Mouse (Mus musculus) embryo, embryonic 10.5 days (tissue): ENCODE results near the gene Sgk1.
A peak's percentile ranks its signal among the peaks of the same experiment; 100 is the strongest.

Experiments used
- DNase-seq: peaks from one replicate; pipeline ENCODE4 v3.0.0-alpha.2; 2015; ENCODE audit warnings: low spot score

Sgk1 gene

DNA sequence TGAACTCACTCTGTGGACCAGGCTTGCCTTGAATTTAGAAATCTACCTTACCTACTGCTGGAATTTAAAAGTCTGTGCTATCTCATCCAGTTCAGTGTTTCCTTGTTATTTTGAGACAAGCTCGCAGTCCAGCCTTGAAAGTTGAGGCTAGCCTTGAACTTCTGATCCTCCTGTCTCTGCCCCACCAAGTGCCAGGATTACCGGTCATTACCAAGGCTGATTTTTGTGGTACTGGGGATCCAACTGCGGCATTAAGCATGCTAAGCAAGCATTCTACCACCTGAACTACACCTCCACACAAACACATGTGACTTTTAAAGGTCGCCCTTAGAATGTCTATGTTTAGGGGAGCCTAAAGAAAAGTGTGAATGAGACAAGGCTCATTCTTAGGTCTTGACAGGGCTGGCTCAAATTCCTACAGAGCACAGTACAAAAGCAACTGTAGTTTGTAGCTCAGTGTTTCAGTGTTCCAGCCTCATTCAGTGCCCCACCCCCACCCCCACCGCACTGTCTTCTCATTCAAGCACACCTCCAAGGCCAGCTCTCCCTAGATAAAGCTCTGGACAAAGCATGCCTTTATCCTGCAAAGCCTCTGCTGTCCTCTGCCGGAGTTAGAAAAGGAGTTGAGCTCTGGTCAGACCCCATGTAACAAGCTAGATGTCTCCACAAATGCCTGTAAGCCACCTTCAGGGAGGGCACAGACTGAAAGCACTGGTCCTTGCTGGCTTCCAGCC is 36.2 kb downstream of the Sgk1 start:
- no peak for DNase-seq

GRCm38 (mm10) chr10:21918750-21919145 is 36.8 kb downstream of the Sgk1 start:
- DNase-seq: no peak

DNA sequence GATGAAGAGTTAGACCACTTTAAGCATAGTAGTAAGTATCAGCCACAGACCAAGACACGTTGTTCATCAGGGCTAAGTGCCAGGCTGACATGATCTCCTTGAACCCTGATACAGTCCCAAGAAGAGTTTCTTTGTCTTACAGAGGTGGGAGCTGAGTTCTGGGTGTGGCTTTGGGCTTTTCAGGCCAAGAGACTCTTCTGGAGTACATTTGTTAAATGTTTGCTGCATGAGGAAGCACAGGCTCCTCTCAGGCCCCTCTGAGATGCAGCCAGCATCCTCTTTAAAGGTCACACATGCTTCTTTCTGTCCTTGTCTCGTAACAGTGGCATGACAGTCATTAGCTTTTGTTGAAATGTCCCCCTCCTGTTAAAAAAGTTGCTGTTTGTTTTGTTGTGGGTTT is 38.6 kb downstream of the Sgk1 start:
- no peak for DNase-seq

DNA sequence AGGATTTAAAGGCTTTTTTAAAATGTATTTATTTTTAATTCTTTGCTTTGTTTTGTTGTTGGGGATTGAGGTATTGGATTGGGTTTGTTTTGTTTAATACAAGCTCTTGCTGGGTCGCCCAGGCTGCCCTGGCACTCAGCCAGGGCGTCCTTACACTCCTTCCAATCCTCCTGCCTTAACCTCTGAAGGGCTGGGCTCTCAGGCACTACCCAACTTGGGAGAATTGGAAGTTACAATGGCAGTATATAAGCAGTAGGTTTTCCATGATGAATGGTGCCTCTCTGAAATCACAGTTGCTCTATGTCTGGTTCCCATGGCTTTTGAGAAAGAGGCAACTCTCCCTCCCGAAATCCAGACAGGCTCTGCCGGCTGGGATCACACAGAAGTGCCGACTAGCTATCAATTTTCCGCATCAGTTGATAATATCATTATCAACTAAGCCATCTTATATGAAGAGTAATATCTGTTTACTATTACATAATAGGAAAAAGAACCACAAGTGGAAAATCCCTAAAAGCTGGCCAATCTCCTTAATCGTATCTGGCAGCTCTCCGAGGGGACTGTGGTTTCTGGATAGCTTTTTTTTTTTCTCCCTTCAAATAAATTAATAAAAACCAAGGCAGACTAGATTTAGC is 40.8 kb downstream of the Sgk1 start:
- DNase-seq: no peak

DNA sequence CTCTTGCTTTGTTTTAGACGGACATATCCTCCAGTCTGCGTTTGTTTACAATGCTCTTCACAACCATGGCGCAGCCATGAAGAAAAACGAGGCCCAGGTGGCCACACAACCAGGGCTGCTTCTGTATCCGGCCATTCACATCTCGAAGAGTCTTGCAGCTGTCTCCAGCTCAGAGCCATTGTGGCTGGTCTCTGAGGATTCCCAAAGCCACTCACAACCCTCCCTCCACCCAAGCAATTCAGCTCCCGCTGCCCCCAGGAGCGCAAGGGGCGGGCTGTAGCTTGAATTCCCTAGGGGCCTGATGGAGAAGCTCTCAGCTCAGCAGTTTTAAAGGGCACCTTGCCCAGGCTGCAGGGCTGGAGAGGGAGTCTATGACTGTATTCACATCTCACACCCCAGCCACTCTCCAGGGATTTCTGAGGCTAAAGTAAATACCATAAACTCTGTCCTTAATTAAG is 41.5 kb downstream of the Sgk1 start:
- DNase-seq: peak; percentile 51

DNA sequence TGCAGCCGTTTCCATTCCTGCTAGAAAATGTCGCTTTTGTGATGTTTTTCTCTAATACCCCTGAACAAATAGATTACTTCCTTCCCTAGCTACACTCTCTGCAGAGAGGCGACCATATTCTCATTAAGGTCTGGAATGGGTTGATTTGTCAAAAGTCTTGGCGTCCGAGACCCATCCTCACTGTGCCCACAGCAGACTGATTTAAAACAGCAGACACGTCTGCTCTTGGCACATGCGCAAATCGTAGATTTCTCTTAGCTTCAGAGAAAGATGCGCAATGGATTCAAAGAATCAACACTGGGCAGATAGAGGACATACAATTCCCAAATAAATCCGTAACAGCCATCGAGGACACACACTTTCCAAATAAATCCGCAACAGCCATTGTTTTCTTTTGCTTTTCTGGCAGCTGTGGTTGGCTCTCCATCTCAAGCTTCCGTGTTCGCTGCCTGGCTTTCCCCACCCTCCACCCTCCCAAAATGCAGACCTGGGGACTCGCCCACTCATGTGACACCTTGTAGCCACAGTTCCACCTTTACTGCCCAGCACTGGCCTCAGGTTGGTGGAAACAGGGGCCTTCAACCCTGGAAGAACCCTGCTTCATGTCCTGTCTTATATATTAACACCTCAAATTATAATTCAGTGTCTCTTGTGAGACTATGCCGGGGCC is 42.2 kb downstream of the Sgk1 start:
- DNase-seq: no peak

GRCm38 (mm10) chr10:21926941-21927340 is 45.0 kb downstream of the Sgk1 start:
- no peak for DNase-seq

DNA sequence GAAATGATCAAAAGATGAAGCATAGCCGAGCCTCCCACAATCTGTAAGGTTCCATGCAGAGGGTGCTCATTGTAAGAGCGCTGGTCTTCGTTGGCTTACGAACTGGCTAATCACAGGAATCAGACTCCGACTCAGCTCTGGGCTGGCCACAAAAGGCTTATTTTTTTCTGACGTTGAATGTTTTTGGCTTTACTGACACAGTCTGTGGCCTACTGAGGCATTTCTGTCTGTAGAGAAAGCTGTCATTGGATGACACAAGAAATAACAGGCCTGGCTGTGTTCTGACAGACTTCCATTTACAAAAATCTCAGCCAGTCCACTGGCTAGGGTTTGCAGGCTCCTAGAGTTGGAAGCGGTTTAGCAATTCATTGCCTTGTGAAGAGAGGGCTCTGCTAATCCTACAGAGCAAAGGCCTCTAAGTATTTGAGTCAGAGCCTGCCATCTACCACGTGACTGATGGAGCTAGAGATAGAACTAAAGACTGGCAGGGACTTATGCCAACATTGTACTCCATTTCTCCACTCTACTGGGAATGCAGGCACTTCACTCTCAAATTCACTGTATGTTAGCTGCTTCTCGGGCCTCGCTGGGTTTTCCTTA is 48.9 kb downstream of the Sgk1 start:
- DNase-seq: no peak

DNA sequence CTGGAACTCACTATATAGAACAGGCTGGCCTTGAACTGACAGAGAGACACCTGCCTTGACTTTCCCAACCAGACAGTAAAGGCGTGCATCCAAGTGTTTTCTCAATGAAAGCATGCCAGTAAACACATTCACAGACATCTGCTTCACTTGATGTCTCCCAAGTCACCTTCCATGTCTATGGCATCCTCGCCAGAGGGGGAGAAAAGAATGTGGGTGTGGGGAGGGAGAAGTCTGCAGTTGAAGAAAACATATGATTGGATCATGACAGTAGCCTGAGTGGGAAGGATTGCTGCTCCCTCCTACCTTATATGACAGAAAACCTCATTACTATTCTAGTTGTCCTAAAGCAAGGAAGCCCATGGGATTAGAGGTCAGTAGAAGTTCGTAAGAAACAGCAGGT is 50.8 kb downstream of the Sgk1 start:
- DNase-seq: no peak

- no peak for DNase-seq
These were observed 52.8 kb downstream of the Sgk1 start for GRCm38 (mm10) chr10:21934826-21935225.

GRCm38 (mm10) chr10:21936513-21937221 is 54.7 kb downstream of the Sgk1 start:
- peak; percentile 22 for DNase-seq

DNA sequence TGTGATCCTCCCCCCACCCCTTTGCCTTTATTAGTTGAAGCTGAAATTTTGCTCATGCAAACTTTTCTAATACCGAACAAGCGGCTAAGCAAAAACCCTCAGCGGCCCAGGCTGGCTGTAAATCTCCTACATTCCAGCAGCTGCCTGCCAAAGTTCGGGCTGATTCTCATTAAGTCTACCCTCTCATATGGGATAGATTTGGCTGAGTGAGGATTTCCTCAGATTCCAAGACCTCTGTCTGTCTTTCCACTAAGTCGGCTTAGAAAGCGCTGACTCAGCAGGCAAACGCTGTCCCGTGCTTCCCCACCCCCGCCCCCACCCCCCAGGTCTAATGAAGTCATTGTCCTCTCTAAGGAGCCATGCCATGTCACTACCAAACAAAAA is 55.2 kb downstream of the Sgk1 start:
- DNase-seq: peak; percentile 79

DNA sequence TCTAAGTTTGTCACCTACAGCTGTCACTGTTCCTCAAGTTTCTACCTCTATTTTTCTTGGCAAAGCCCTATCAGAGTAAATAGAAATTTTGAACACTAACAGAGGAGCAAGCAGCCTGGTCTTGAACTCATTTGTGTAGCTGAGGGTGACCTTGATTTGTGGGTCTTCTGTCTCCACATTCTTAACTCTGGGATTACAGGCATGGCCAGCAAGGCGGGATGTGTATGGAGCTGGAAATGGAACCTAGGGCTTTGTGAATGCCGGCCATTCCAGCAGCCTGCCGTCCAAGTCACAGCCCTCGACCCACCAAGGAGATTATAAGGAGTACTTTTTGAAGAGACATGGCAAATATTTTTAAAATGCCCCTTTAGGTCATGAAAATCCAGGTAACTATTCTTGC is 56.2 kb downstream of the Sgk1 start:
- DNase-seq: no peak

DNA sequence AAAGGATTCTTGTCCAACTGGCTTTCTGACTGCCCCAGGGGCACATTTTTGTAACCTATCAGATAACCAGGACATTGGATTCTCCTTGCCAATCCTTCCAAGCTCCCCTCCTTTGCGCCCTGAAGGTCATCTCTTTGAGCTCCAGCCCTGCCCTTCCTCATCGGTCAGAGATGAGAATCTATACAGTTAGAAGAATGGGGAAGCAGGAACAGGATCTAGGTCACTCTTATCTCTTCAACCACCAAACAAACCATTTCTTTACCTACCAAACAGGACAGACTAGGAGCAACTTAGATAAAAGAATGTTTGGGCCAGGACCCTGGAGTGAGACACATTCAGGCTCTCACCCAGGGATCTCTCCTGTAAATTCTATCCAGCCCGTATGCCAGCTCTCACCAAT is 59.3 kb downstream of the Sgk1 start:
- DNase-seq: no peak

DNA sequence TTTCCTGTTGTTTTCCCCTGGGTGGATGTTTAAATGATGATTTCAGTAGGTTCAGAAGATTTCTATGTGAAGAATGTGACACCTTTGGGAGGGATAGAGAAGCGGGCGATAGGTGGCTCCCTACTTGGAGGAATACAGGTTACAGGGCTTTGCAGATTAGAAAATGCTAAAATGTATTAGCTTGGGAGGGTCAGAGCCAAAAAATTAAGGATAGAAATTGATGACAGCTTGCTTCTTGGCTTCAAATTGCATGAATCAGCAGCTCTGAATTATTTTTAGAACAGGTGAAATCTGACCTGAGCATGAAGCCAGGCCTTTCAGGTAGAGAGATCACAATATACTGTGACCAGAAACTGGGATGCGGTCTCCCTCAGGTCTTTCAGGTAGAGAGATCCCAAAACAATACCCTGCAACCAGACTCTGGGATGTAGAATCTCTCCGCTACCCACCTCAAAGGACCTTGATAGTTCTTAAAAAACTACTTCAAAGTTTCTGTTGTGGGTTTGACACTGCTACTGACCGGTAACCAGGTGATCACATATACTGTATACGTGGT is 61.2 kb downstream of the Sgk1 start:
- DNase-seq: no peak

DNA sequence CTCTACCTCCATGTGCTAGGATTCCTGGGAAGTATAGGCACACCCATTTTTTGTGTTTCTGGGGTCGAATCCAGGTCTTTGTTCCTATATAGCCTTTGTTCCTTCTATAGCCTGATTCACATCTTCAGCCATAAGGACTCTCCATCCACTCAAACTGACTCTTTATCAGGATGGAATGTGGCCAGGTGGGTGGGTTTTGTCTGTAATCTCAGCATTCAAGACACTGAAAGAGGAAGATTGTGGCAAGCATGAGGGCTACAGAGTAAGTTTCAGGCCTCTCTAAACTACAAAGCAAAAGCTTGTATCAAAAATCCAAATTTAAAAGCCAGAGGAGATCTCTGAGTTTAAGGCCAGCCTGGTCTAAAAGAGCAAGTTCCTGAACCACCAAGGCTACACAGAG is 63.2 kb downstream of the Sgk1 start:
- no peak for DNase-seq

GRCm38 (mm10) chr10:21946751-21947351 is 64.9 kb downstream of the Sgk1 start:
- DNase-seq: no peak

- no peak for DNase-seq
These were observed 70.5 kb downstream of the Sgk1 start for GRCm38 (mm10) chr10:21952520-21952919.

- DNase-seq: no peak
These were observed 79.1 kb downstream of the Sgk1 start for GRCm38 (mm10) chr10:21961111-21961510.

- DNase-seq: no peak
These were observed 81.0 kb downstream of the Sgk1 start for GRCm38 (mm10) chr10:21963005-21963404.

DNA sequence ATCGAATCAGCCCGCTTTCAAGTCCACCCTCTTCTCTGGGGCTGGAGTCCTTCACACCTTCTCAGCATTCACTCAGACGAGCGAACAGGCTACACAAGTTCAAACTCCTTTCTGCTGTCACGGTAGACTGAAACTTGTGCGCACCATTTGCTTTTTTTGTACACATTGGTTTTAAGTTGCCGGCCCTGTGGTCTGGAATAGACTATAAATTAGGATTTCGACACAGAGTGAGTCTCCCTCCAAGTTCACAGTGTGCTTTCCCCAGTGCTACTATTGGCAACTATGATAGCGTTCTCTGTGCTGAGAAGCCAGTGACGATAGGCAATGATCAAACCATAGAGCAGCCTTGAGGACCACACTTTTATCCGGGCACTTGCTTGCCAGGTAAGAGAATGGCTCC is 91.7 kb downstream of the Sgk1 start:
- DNase-seq: no peak

- no peak for DNase-seq
These were observed 92.8 kb downstream of the Sgk1 start for GRCm38 (mm10) chr10:21974801-21975200.
